Mouse (Mus musculus) cerebellum, adult 11 months (tissue): Measurements from ENCODE around the gene Npas4.
A peak's percentile ranks its signal among the peaks of the same experiment; 100 is the strongest.
"Not testable (repeated sequence)": the region's sequence is repeated elsewhere in the genome, so short reads cannot be mapped to it uniquely, and the experiment has no call there.

ENCODE experiments used
- DNase-seq: peaks from one replicate; pipeline ENCODE4 v3.0.0; 2022

Gene Npas4

GRCm38 (mm10) chr19:4992371-4992770 lies 2.3 kb upstream of the Npas4 start:
- DNase-seq = no peak

- DNase-seq = no peak
These were observed 600 bp upstream of the Npas4 start for GRCm38 (mm10) chr19:4990716-4991115.

GRCm38 (mm10) chr19:4989434-4990255 lies 471 bp downstream of the Npas4 start:
- peak; percentile 80 for DNase-seq

GRCm38 (mm10) chr19:4989013-4989412 lies 1.1 kb downstream of the Npas4 start:
- DNase-seq = peak; percentile 35

GRCm38 (mm10) chr19:4981767-4982166 lies 8.3 kb downstream of the Npas4 start:
- DNase-seq = peak; percentile 63

GRCm38 (mm10) chr19:4968236-4968635 lies 21.9 kb downstream of the Npas4 start:
- no peak for DNase-seq

GRCm38 (mm10) chr19:4961928-4962601 lies 28.1 kb downstream of the Npas4 start, which contains the start of gene Mrpl11:
Gene Mrpl11, plus strand, starts transcription at chr19:4962147.
- peak; percentile 86 for DNase-seq

- DNase-seq = not testable (repeated sequence)
These were observed 41.5 kb downstream of the Npas4 start for GRCm38 (mm10) chr19:4948641-4949040.

GRCm38 (mm10) chr19:4945540-4945939 lies 44.6 kb downstream of the Npas4 start:
- DNase-seq = no peak

GRCm38 (mm10) chr19:4943253-4943588 lies 46.9 kb downstream of the Npas4 start:
- no peak for DNase-seq

GRCm38 (mm10) chr19:4942551-4943252 lies 47.4 kb downstream of the Npas4 start, which contains the start of gene Peli3:
Gene Peli3, minus strand, starts transcription at chr19:4943127.
- peak; percentile 80 for DNase-seq

- DNase-seq = peak; percentile 38
These were observed 52.4 kb downstream of the Npas4 start for GRCm38 (mm10) chr19:4937444-4938310.

- no peak for DNase-seq
These were observed 53.2 kb downstream of the Npas4 start for GRCm38 (mm10) chr19:4936896-4937295.
